Mouse (Mus musculus) right cerebral cortex, adult 18-20 months (tissue): ENCODE measurements around the gene Atp1b2.

ENCODE experiments used
- DNase-seq: peaks from one replicate; pipeline ENCODE4 v3.0.0; 2022; ENCODE audit warnings: mixed read lengths

The Atp1b2 gene

GRCm38 (mm10) chr11:69606491-69606795 lies 701 bp upstream of the Atp1b2 start:
- no peak for DNase-seq

DNA sequence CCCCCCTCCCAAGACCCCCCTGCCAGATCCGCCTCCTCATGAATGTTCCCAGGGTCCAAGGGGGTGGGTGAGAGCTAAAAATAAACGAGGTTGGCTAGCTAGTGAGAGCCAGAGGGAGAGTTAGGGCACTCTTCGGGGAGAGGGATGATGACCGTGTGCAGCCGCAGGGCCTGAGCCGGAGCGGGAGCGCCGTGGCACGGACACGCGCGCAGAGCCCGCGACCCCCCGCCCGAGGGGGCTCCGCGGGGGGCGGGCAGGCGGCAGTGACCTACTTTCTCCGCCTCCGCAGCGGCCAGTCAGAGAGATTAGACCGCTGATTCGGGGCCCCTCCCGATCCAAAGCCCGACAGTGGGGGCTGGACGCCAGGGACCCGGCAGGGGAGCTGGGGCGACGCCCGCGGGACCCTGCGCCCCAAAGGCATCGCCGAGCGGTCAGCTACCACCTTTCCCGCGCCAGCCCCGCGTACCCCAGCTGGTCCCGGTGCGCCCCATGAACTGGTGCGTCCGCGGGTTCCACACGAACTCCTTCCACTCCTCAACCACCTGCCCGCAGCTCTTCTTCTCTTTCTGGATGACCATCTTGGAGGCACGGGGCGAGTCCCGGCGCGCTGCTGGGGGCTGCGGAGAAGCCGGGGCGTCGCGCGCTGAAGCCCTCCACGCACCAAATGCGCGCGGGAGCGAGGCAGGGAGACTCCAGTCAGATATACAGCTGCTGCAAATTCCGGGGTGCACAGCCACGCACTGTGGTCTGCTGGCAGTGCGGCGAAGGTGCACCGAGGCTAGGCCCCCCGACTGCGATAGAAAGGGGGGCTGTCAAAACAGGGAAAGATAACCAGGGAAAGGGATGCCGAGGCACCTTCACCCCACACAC lies 712 bp downstream of the Atp1b2 start:
- DNase-seq: peak; percentile 36

DNA sequence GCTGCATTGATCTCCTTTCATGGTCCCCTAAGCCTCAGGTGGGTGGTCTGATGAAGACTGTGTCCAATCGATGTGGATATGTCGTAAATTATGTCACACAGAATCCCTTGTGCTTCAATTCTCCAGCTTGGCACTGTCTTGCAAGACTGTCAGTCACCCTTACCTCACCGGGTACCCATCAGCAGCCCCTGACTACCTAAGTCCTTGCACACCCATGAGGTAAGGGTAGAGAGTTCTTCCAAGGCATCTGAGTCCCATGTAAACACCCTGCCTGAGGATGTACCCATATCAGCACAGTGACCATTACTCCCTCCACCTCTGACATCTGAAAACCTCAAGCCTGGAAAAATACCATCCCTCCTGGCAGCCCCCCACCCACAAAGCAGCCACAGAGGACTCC lies 1.4 kb downstream of the Atp1b2 start:
- no peak for DNase-seq

DNA sequence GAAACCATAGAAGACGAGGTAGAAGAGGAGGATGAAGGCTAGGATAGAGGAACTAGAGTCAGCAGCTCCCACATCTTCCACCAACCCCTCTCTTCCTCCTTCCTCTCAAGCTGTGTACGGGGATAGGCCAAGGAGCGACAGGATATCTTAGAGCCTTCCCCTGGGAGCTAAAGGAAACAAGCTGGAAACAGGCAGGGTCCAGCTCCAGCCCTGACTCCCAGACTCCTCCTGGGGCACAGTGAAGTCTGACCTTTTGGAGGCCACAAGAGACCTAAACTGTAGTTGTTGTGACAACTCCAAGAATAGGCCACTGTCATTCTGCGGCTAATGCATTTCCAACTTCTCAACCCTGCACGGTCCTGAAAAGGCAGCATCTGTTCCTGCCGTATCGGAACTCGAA lies 2.2 kb downstream of the Atp1b2 start:
- DNase-seq: no peak

GRCm38 (mm10) chr11:69601768-69602167 lies 4.0 kb downstream of the Atp1b2 start:
- no peak for DNase-seq

DNA sequence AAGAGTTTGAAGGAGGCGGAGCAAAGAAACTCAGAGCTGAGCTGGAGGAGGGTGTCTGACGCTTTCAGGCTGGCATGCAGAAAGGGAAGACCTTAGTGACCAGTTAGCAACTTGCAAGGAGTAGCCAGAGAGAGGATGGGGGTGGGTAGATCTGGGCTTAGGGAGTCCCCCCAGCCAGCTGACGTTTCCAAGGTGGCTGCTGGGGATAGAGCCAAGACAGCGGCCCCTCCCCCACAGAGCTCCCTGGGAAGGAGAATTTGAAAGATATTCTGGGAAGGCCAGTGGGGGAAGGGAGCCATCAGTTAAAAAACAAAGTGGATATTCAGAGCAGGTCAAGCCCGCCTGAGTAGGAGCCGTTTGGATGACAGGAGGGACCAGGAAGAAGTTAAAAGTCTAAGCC lies 5.6 kb downstream of the Atp1b2 start:
- peak; percentile 72 for DNase-seq

DNA sequence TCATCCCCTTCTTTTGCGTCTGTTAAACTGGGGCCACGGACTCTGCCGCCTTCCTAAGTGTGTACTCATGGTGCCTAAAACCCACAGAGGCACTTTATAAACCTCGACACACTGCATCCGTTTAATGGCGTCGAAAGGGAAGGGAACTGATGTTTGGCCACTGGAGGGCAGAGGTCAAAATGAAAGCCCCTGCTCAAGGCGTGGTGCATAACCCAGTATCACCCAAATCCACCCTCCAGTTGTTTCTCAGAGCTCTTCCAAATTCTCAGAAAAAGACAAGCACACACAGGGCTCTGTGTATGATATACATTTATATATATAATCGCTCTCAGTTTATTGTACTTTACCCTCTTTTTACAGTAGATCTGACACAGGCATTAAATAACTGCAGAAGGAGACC lies 6.3 kb downstream of the Atp1b2 start:
- DNase-seq: no peak

DNA sequence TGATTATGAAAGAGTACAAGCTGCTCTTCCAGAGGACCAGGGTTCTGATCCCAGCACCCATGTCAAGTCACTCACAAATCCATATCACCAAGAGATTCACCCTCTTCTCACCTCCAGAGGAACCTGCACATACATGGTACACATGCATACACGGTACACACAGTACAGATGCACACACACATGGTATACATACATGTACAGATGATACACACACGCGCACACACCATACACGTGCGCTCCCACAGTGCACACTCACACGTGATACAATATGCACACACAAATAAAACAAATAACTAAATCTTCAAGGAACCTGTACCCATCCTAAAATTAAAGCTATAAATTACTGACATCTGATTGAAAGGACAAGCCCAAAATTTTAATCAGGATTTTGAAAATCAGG lies 10.9 kb downstream of the Atp1b2 start:
- DNase-seq: no peak

- no peak for DNase-seq
Measured at GRCm38 (mm10) chr11:69592799-69593198, 12.9 kb downstream of the Atp1b2 start.

GRCm38 (mm10) chr11:69591899-69592637 lies 13.7 kb downstream of the Atp1b2 start:
- DNase-seq: peak; percentile 69

GRCm38 (mm10) chr11:69591424-69591823 lies 14.3 kb downstream of the Atp1b2 start:
- no peak for DNase-seq

- DNase-seq: no peak
Measured at GRCm38 (mm10) chr11:69590622-69591021, 15.1 kb downstream of the Atp1b2 start.

- DNase-seq: no peak
Measured at GRCm38 (mm10) chr11:69589207-69589834, 16.4 kb downstream of the Atp1b2 start.

DNA sequence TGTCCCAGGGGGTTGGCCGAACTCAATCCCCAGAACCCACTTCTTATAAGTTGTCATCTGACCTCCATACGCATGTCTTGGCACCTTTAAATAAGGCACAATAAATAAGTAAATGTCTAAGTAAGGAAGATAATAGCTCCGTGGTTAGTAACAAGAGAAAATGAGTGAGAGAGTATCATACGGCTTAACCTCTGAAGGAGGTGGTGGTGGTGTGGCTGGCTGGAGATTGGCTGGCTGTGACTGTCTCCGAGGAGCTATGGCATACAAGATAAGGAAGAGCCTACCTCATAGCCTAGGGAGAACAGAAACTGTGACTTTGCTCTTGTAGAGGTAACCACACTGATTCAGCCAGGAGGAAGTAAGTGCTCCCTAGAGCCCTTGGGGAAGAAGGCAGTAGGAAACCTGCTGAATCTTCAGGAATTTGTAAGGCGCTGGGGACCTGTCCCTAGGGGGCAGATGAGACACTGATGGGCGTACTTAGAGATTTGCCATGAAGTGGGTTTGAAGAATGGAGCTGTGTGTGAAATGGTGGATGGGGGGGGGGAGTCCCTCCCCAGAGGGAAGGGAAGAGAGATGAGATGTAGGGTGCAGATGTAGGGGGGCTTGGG lies 19.9 kb downstream of the Atp1b2 start:
- no peak for DNase-seq

- no peak for DNase-seq
Measured at GRCm38 (mm10) chr11:69584937-69585336, 20.8 kb downstream of the Atp1b2 start.

- DNase-seq: no peak
Measured at GRCm38 (mm10) chr11:69584008-69584407, 21.7 kb downstream of the Atp1b2 start.

DNA sequence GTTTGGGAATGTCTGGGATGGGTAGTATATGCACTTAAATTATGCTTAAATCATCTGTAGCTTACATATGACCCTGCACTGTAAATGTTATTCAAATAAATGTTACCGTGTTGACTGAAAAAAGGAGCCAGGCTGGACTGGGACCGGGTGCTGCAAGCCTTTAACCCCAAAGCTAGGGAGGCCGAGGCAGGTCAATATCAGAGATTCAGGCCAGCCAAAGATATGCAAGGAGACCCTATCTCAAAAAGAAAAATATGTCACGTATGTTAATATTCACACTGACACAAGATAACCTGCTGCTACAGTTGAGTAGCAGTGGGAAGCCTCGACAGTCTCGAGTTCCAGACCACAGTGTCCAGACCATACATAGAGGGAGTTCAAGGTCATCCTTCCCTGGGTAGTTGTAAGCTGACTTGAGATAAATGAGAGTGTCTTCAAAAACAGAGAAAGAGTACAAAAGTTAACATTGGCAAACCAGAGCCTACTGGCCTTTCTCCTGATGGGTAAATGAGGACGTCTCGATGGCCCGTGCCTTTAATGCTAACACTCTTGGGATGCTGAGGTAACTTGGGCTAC lies 23.4 kb downstream of the Atp1b2 start:
- DNase-seq: no peak

GRCm38 (mm10) chr11:69581814-69582213 lies 23.9 kb downstream of the Atp1b2 start:
- DNase-seq: no peak

DNA sequence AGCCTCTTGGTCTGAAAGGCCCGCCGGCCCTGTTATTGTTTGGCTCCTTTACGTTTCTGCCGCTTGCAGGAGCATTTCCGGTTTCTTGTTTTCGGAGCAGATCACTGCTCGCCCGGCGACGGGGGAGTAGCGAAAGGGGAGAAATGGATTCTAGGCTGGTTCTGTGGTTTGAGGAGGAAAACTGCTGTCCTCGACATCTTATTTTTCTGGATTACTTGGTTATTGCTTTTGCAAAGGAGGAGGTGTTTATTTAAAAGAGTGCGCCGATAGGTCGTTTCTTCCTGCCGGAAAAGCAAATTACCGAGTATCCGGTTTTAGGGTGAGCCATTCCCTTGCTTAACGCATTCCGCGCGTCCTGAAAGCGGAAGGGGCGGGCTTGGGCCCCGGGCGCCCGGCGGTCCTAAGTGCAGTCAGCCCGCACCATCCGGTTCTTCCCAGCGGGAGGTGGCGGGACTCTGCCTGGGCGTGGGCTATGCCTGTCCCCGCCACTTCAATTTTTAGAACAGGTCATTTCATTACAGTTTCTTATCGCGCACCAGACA lies 24.5 kb downstream of the Atp1b2 start:
- peak; percentile 95 for DNase-seq

DNA sequence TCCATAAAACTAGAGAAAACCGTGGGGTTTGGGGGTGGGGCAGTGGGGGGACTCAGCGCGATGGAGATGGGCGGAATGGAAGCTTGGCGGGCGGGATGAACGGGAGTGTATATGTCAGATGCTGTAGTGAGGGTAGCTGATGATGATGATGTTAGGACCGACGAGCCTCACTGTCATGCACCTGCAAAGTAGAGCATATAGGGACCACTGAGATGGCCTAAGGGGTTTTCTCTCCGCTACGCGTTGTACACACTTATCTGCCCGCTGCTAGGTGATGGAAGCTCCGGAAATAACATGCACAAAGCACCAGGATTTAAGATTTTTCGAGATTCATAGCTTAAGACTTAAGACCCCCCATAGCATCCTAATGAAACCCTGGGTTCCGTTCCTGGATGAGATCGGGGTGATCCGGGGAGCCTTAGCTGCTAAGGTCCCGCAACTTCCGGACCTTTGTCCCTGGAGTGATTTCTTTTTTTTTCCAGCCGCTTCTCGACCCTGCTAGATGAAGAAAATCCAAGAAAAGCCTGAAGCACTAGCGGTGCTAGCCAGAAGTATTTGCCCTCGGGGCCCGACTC lies 25.1 kb downstream of the Atp1b2 start:
- no peak for DNase-seq

DNA sequence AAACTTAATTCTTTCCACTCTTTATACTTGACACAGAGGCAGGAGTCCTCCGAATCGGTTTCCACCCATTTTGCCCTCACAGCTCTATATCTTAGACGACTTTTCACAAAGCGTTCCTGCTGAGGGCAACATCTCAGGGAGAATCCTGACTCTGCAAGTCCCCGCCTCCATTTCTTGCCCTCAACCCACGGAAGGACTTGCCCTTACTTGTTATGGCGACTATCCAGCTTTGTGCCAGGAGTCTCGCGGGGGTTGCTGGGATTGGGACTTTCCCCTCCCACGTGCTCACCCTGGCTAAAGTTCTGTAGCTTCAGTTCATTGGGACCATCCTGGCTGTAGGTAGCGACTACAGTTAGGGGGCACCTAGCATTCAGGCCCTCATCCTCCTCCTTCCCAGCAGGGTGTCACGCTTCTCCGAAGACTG lies 25.6 kb downstream of the Atp1b2 start, which contains the start of the genes Wrap53 and Trp53:
Gene Wrap53, minus strand, starts transcription at position 165 of the 424 bp plus-strand sequence.
Gene Trp53, plus strand, starts transcription at position 269 of the 424 bp plus-strand sequence.
- peak; percentile 93 for DNase-seq
